Comparison of ENCODE assay signal across 25 mouse cellular contexts in genomic region chr10:39766702-39767101, GRCm38 (mm10). TPM values are rescaled to one million over a fixed set of nuclear protein-coding genes. Genes with fewer than 3 reads are reported as not detected.
DNase-seq lines count a peak whose midpoint lies in the region; ATAC-seq lines count a peak whose summit lies in the region.
"Had no signal": no experiment of that assay in that cellular context is flagged by ENCODE, and none has a peak within 500 bp of the region (broad histone marks: within the 10 kb centered on the region; RNA-seq: fewer than 3 reads in every experiment).

No protein-coding gene starts in this region.

- H3K27me3 ChIP-seq in heart, embryonic 12.5 days (replicated peaks) = no peaks in the 10 kb centered on the region
- H3K27me3 ChIP-seq in lung, embryonic 15.5 days = no peaks in the 10 kb centered on the region
- H3K27me3 ChIP-seq in hindbrain, embryonic 16.5 days (replicated peaks; ENCODE audit: control insufficient read depth, insufficient read depth, low read length) = no peaks in the 10 kb centered on the region
- H3K27me3 ChIP-seq: embryonic facial prominence, embryonic 15.5 days; liver, embryonic 13.5 days; Patski had no signal

- H3K9ac ChIP-seq in heart, embryonic 12.5 days = no peak overlapping the region
- H3K9ac ChIP-seq in lung, embryonic 15.5 days = no peak overlapping the region
- H3K9ac ChIP-seq in hindbrain, embryonic 16.5 days (ENCODE audit: low read depth, low read length) = no peak overlapping the region
- H3K9ac ChIP-seq: embryonic facial prominence, embryonic 15.5 days; hindbrain, embryonic 14.5 days; liver, embryonic 13.5 days; lung, embryonic 14.5 days had no signal

- H3K27ac ChIP-seq in heart, embryonic 12.5 days (ENCODE audit: poor library complexity, severe bottlenecking) = peak overlapping the region; percentile 33
- H3K27ac ChIP-seq in lung, embryonic 15.5 days = 0 out of 2 replicates have a peak overlapping the region, but pooled peaks have one; percentile 6
- no peak overlapping the region for H3K27ac ChIP-seq in hindbrain, embryonic 16.5 days (ENCODE audit: low read depth, low read length)
- H3K27ac ChIP-seq: embryonic facial prominence, embryonic 15.5 days; gastrocnemius, adult 2 months; hindbrain, embryonic 14.5 days; kidney, postnatal 0 days; liver, embryonic 13.5 days; midbrain, embryonic 10.5 days had no signal

- peaks cover 8% of the 10 kb centered on the region for H3K4me1 ChIP-seq in heart, embryonic 12.5 days (replicated peaks)
- H3K4me1 ChIP-seq in lung, embryonic 15.5 days = peaks cover 8% of the 10 kb centered on the region
- no peaks in the 10 kb centered on the region for H3K4me1 ChIP-seq in hindbrain, embryonic 16.5 days (ENCODE audit: control insufficient read depth, insufficient read depth, low read depth, low read length)
- H3K4me1 ChIP-seq: embryonic facial prominence, embryonic 15.5 days; liver, embryonic 13.5 days had no signal

- H3K4me3 ChIP-seq in heart, embryonic 12.5 days = no peak overlapping the region
- no peak overlapping the region for H3K4me3 ChIP-seq in lung, embryonic 15.5 days
- H3K4me3 ChIP-seq in hindbrain, embryonic 16.5 days (ENCODE audit: low read length) = no peak overlapping the region
- H3K4me3 ChIP-seq: embryonic facial prominence, embryonic 15.5 days; gastrocnemius, adult 2 months; liver, embryonic 13.5 days; midbrain, embryonic 10.5 days had no signal

- no peak overlapping the region for H3K4me2 ChIP-seq in heart, embryonic 12.5 days
- H3K4me2 ChIP-seq in lung, embryonic 15.5 days = no peak overlapping the region
- H3K4me2 ChIP-seq in hindbrain, embryonic 16.5 days (ENCODE audit: low read length) = no peak overlapping the region
- H3K4me2 ChIP-seq: embryonic facial prominence, embryonic 15.5 days; hindbrain, embryonic 14.5 days; liver, embryonic 13.5 days; lung, embryonic 14.5 days had no signal

- 44% methylated on average over 4 of the region's 4 CpGs for WGBS in heart, embryonic 12.5 days
- 56% methylated on average over 4 of the region's 4 CpGs for WGBS in lung, embryonic 15.5 days
- WGBS in hindbrain, embryonic 16.5 days = 78% methylated on average over 4 of the region's 4 CpGs

- no peak for ATAC-seq in heart, embryonic 12.5 days (ENCODE audit: insufficient number of reproducible peaks, low FRiP score)
- no peak for ATAC-seq in lung, embryonic 15.5 days (ENCODE audit: borderline replicate concordance, extremely low read depth, low FRiP score, low TSS enrichment)
- no peak for ATAC-seq in hindbrain, embryonic 16.5 days
- ATAC-seq: forebrain, embryonic 14.5 days; Patski had no signal

- no peak for DNase-seq in heart, adult 8-10 months (ENCODE audit: low spot score)
- no peak for DNase-seq in lung, postnatal 10 days
- DNase-seq in A20 (ENCODE audit: low read depth, low spot score) = peak; percentile 21
- DNase-seq in lung, postnatal 36 days = peak; percentile 27
- DNase-seq in neural tube, embryonic 10.5 days (ENCODE audit: extremely low spot score, low spot score) = no peak
- DNase-seq: adrenal gland, adult 8-10 months; cerebellum, adult 8-10 months; cerebellum, postnatal 36 days; embryo, embryonic 11 days; gastrocnemius, adult 2 months; heart, postnatal 4 days; kidney, adult 2 months; layer of hippocampus, adult 9-11 months; liver, embryonic 13.5 days; lung, embryonic 14.5 days; thymus, postnatal 25 days had no signal

- H3K9me3 ChIP-seq in heart, embryonic 12.5 days (replicated peaks) = no peaks in the 10 kb centered on the region
- no peaks in the 10 kb centered on the region for H3K9me3 ChIP-seq in lung, embryonic 15.5 days
- no peaks in the 10 kb centered on the region for H3K9me3 ChIP-seq in hindbrain, embryonic 16.5 days (ENCODE audit: control insufficient read depth, low read length)
- H3K9me3 ChIP-seq: embryonic facial prominence, embryonic 15.5 days; liver, embryonic 13.5 days had no signal

- H3K36me3 ChIP-seq in heart, embryonic 12.5 days = no peaks in the 10 kb centered on the region
- H3K36me3 ChIP-seq in lung, embryonic 15.5 days = no peaks in the 10 kb centered on the region
- H3K36me3 ChIP-seq in hindbrain, embryonic 16.5 days (ENCODE audit: control insufficient read depth, insufficient read depth, low read length) = no peaks in the 10 kb centered on the region
- H3K36me3 ChIP-seq: embryonic facial prominence, embryonic 15.5 days; liver, embryonic 13.5 days had no signal

RNA-seq across cellular contexts. Expression of gene Rev3l, which starts 34.8 kb away (rescaled TPM):
- 12.7 and 15.0 TPM in 2 replicates for polyA plus RNA-seq in heart, embryonic 12.5 days (2016; fragmentation: Nextera tagmentation; extraction: Ambion mirVana)
- 10 to 100 TPM in 1 of 4 experiments, 1 to 10 TPM in 3; 9.1 to 11.0 (median 9.7) TPM for total RNA-seq in heart, adult 8-10 months (2022)
- 17.3 and 18.1 TPM in 2 replicates for polyA plus RNA-seq in lung, embryonic 15.5 days (2015; fragmentation: Nextera tagmentation; extraction: Ambion mirVana)
- polyA plus RNA-seq in hindbrain, embryonic 16.5 days (2015; fragmentation: Nextera tagmentation; extraction: Ambion mirVana) = 32.2 and 32.8 TPM in 2 replicates

Comparison
In these comparisons a context has a peak if more than half of its experiments do, and no peak if none do; other contexts are left out.
1. DNase-seq: peak in A20 (single experiment) and lung, postnatal 36 days (single experiment); none in heart, adult 8-10 months (single experiment), lung, postnatal 10 days (single experiment) and neural tube, embryonic 10.5 days (single experiment).